14 mouse cellular contexts compared by ENCODE assay signal in genomic region chr4:134600777-134601176, GRCm38 (mm10). TPM values are rescaled to one million over a fixed set of nuclear protein-coding genes. Genes with fewer than 3 reads are reported as not detected.
DNase-seq lines count a peak whose midpoint lies in the region; ATAC-seq and TF ChIP-seq lines count a peak whose summit lies in the region.
"Had no signal": no experiment of that assay in that cellular context is flagged by ENCODE, and none has a peak within 500 bp of the region (broad histone marks: within the 10 kb centered on the region; RNA-seq: fewer than 3 reads in every experiment).

No protein-coding gene starts in this region.

- no peak for ATAC-seq in heart, embryonic 12.5 days (ENCODE audit: insufficient number of reproducible peaks, low FRiP score)
- ATAC-seq: intestine, embryonic 15.5 days had no signal

- H3K36me3 ChIP-seq in heart, embryonic 12.5 days: no peaks in the 10 kb centered on the region
- H3K36me3 ChIP-seq: intestine, embryonic 15.5 days; limb, embryonic 12.5 days had no signal

- no peak overlapping the region for H3K4me2 ChIP-seq in heart, embryonic 12.5 days
- H3K4me2 ChIP-seq: intestine, embryonic 15.5 days; limb, embryonic 12.5 days had no signal

- H3K4me3 ChIP-seq in heart, embryonic 12.5 days: no peak overlapping the region
- no peak overlapping the region for H3K4me3 ChIP-seq in layer of hippocampus, adult 2 months
- no peak overlapping the region for H3K4me3 ChIP-seq in lung, adult 2 months (replicated peaks; ENCODE audit: extremely low read depth, low read depth, low read length)
- H3K4me3 ChIP-seq: intestine, embryonic 15.5 days; limb, embryonic 12.5 days had no signal

- no peak for DNase-seq in heart, postnatal 14 days
- DNase-seq in layer of hippocampus, adult 2 months (ENCODE audit: low spot score in 2 of 2): no peak
- no peak for DNase-seq in layer of hippocampus, postnatal 14 days (ENCODE audit: low spot score in 2 of 2)
- DNase-seq in right cerebral cortex, adult 2 months (ENCODE audit: low spot score in 2 of 2): peak; percentile 65 to 66
- no peak for DNase-seq in right cerebral cortex, postnatal 25 days
- peak; percentile 67 for DNase-seq in telencephalon, adult 2 months (ENCODE audit: low read depth, low spot score)
- no peak for DNase-seq in lung, adult 2 months
- DNase-seq: adrenal gland, adult 2 months; cerebellum, adult 9-10 months; heart, adult 18-20 months; heart, postnatal 36 days had no signal

- H3K27ac ChIP-seq in heart, embryonic 12.5 days (ENCODE audit: poor library complexity, severe bottlenecking): 0 out of 2 replicates have a peak overlapping the region, but pooled peaks have one; percentile 10
- H3K27ac ChIP-seq in layer of hippocampus, adult 2 months: peak overlapping the region; percentile 78
- H3K27ac ChIP-seq: intestine, embryonic 15.5 days; limb, embryonic 12.5 days had no signal

- TF ChIP-seq CTCF in layer of hippocampus, adult 2 months (conservative IDR thresholded peaks at IDR 0.05): no peak
- TF ChIP-seq CTCF in lung, adult 2 months (IDR thresholded peaks at IDR 0.05; ENCODE audit: insufficient read depth, low read length): no peak

- no peaks in the 10 kb centered on the region for H3K9me3 ChIP-seq in heart, embryonic 12.5 days (replicated peaks)
- H3K9me3 ChIP-seq: intestine, embryonic 15.5 days; limb, embryonic 12.5 days had no signal

- no peaks in the 10 kb centered on the region for H3K27me3 ChIP-seq in heart, embryonic 12.5 days (replicated peaks)
- H3K27me3 ChIP-seq: intestine, embryonic 15.5 days; limb, embryonic 12.5 days had no signal

- intact Hi-C loops in heart, postnatal 14 days (cut with DNase I): no loop called here

- TF ChIP-seq POLR2A in lung, adult 2 months (IDR thresholded peaks at IDR 0.05; ENCODE audit: borderline replicate concordance, extremely low read depth, low read depth, low read length): no peak

- H3K4me1 ChIP-seq in heart, embryonic 12.5 days (replicated peaks): peaks cover 63% of the 10 kb centered on the region
- peaks cover 12% of the 10 kb centered on the region for H3K4me1 ChIP-seq in lung, adult 2 months (ENCODE audit: control insufficient read depth, insufficient read depth, low read length)

- no peak overlapping the region for H3K9ac ChIP-seq in heart, embryonic 12.5 days
- H3K9ac ChIP-seq: intestine, embryonic 15.5 days; limb, embryonic 12.5 days had no signal

- WGBS in heart, embryonic 12.5 days: 68% methylated on average over 7 of the region's 7 CpGs
- 76% methylated on average over 7 of the region's 7 CpGs for whole genome bisulfite sequencing in lung, adult 2 months

RNA-seq across cellular contexts. Expression of gene Selenon, which starts 48.8 kb away (rescaled TPM):
- polyA plus RNA-seq in heart, embryonic 12.5 days (2016; fragmentation: Nextera tagmentation; extraction: Ambion mirVana): 31.7 and 31.9 TPM in 2 replicates
- total RNA-seq in heart, postnatal 14 days (2021): 10 to 100 TPM; 26.1 to 27.9 TPM
- total RNA-seq in layer of hippocampus, adult 2 months (2021): 10 to 100 TPM; 17.3 to 19.7 TPM
- total RNA-seq in layer of hippocampus, postnatal 14 days (2021): 10 to 100 TPM; 16.6 to 18.0 TPM
- polyA plus RNA-seq in lung, adult 2 months (2012; rRNA removed): 36.2 and 42.2 TPM in 2 replicates

Comparison
In these comparisons a context has a peak if more than half of its experiments do, and no peak if none do; other contexts are left out.
1. DNase-seq: peak in right cerebral cortex, adult 2 months (2 of 2) and telencephalon, adult 2 months (single experiment); none in heart, postnatal 14 days (0 of 2), layer of hippocampus, adult 2 months (0 of 2), layer of hippocampus, postnatal 14 days (0 of 2), right cerebral cortex, postnatal 25 days (single experiment) and lung, adult 2 months (single experiment).